Mouse (Mus musculus) intestine, postnatal 0 days (tissue): ENCODE measurements around the gene Zfp414. TPM values are rescaled to one million over a fixed set of nuclear protein-coding genes. Genes with fewer than 3 reads are reported as not detected.
A peak's percentile ranks its signal among the peaks of the same experiment; 100 is the strongest.

Source experiments
- ATAC-seq: fragments of 200-750 bp; cut with Nextera tagmentation; 2 replicates; pipeline ENCODE4 v1.8.0; 2017; ENCODE audit warnings: mild to moderate bottlenecking, moderate TSS enrichment, moderate library complexity
- H3K27ac ChIP-seq: fragments of 300-500 bp; sonication (generic); 2 replicates; pipeline ENCODE4 v1.5.1; 2014; ENCODE audit warnings: mild to moderate bottlenecking, low read depth, low read length, moderate library complexity
- H3K27me3 ChIP-seq: fragments of 300-500 bp; sonication (generic); replicated peaks from 2 replicates; pipeline ENCODE4 v1.6.1; 2014; ENCODE audit warnings: low read length, mixed read lengths; ENCODE audit not compliant: control insufficient read depth, insufficient read depth
- H3K36me3 ChIP-seq: fragments of 300-500 bp; sonication (generic); 2 replicates; pipeline ENCODE4 v1.6.1; 2014; ENCODE audit warnings: mild to moderate bottlenecking, moderate library complexity; ENCODE audit not compliant: control insufficient read depth, insufficient read depth
- H3K4me1 ChIP-seq: fragments of 300-500 bp; sonication (generic); replicated peaks from 2 replicates; pipeline ENCODE4 v1.6.1; 2014; ENCODE audit warnings: antibody characterized with exemption, low read length, mixed read lengths; ENCODE audit not compliant: control insufficient read depth, insufficient read depth
- H3K4me2 ChIP-seq: fragments of 300-500 bp; sonication (generic); replicated peaks from 2 replicates; pipeline ENCODE4 v1.6.1; 2014; ENCODE audit warnings: low read depth, mild to moderate bottlenecking, moderate library complexity
- H3K4me3 ChIP-seq: fragments of 300-500 bp; sonication (generic); 2 replicates; pipeline ENCODE4 v1.5.1; 2014; ENCODE audit warnings: low read depth, low read length
- H3K9ac ChIP-seq: fragments of 300-500 bp; sonication (generic); 2 replicates; pipeline ENCODE4 v1.6.1; 2014; ENCODE audit warnings: mild to moderate bottlenecking, low read depth, low read length
- H3K9me3 ChIP-seq: fragments of 300-500 bp; sonication (generic); 2 replicates; pipeline ENCODE4 v1.6.1; 2016; ENCODE audit warnings: mixed run types; ENCODE audit not compliant: control insufficient read depth
- CTCF ChIP-seq: sonication (generic); IDR thresholded peaks from 2 replicates; pipeline ENCODE4 v1.5.1; 2016; ENCODE audit warnings: low read depth, mild to moderate bottlenecking, control low read depth, antibody characterized with exemption, moderate library complexity
- WGBS: fragments of 180-500 bp; shearing (Covaris S2); extraction: QIAGEN DNeasy Blood & Tissue Kit; methylation state at CpG from one replicate; pipeline ENCODE4 v1.1.7; 2014; 5-methylcytosine and 5-hydroxymethylcytosine counted together
- polyA plus RNA-seq: library from polyadenylated mRNA; unstranded; fragments of >200 nt; fragmentation: Nextera tagmentation; extraction: Ambion mirVana; gene quantifications from 2 replicates; pipeline ENCODE4 v1.2.1, GENCODE M21; 2015

The Zfp414 gene
- 19.0 and 19.4 TPM in 2 replicates for polyA plus RNA-seq

DNA sequence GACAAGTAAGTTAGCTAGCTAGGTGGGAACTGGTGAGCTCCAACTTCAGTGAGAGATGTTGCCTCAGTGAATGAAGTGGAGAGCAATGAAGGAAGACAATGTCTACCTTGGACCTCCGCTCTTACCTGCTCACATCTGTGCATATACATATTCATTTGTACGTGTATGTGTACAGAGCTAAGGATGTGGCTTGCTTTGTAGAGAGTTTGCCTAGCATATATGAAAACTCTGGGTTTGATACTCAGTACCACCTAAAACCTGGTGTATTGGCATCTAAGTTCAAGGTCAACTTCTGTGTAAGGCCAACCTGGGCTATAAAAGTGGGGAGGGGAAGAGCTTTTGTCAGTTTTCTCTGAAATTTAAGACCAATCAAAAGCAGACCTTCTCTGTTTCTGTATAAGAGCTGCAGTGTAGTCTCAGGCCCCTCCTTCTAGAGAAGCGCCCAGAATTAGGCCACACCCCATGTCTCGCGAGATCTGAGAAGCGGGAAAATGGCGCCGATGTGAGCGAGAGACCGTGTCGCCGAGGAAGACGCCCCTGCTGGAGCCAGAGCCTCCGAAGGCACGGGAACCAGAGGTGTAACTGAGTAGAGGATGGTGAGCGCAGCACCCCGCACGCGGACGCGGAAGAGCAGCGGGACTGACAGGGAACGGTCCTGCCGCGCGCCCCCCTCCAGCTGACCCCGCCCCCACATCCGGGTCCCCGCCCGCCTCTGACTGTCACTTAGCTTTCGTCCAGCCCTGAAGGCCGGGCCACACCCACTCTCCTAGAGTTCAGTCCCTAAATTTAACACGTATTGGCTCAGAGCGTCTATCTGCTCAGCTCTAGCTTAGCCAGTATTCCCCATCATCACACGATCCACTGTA lies at the start of gene Zfp414:
Zfp414 (plus strand) TSS at position 470 of the 866 bp plus-strand sequence.
- Histone ChIP-seq H3K36me3 (peaks cover 15% of the 10 kb centered on the region; the same call in 1 of the 2 replicates), H3K27ac (peak within 1 kb of the TSS; percentile 83), H3K4me1 (no peaks in the 10 kb centered on the region; the same call in 1 of the 2 replicates), H3K9ac (peak within 1 kb of the TSS; percentile 64), H3K9me3 (no peaks in the 10 kb centered on the region), H3K4me3 (peak within 1 kb of the TSS; percentile 58), H3K4me2 (peak within 1 kb of the TSS; percentile 65), H3K27me3 (no peaks in the 10 kb centered on the region)
- 3% methylated on average over 35 of the region's 35 CpGs for WGBS
- peak; percentile 93 for ATAC-seq
- no peak; the same call in 1 of the 2 replicates for TF ChIP-seq CTCF

DNA sequence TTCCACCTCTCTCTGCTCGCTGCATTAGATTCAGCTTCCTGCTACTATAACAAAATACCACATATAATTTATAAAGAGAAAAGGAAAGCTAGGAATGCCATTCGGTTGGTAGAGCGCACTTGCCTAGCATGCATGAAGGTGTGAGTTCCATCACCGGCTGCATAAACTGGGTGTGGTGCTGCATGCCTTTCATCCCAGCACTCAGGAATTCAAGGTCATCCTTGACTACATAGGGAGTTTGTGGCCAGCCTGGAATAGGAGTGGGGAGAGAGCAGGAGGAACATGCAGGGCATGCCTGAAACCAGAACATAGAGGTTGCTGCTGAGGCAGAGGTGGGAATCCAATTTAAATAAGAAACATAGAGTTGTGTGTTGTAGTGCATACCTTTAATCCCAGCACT lies 44.8 kb upstream of the Zfp414 start:
- Histone ChIP-seq H3K27ac (no peak overlapping the region), H3K36me3 (no peaks in the 10 kb centered on the region), H3K4me3 (no peak overlapping the region), H3K4me1 (no peaks in the 10 kb centered on the region), H3K27me3 (no peaks in the 10 kb centered on the region), H3K4me2 (no peak overlapping the region), H3K9ac (no peak overlapping the region), H3K9me3 (no peaks in the 10 kb centered on the region)
- WGBS = 70% methylated on average over 4 of the region's 4 CpGs
- ATAC-seq = no peak
- TF ChIP-seq CTCF = no peak

DNA sequence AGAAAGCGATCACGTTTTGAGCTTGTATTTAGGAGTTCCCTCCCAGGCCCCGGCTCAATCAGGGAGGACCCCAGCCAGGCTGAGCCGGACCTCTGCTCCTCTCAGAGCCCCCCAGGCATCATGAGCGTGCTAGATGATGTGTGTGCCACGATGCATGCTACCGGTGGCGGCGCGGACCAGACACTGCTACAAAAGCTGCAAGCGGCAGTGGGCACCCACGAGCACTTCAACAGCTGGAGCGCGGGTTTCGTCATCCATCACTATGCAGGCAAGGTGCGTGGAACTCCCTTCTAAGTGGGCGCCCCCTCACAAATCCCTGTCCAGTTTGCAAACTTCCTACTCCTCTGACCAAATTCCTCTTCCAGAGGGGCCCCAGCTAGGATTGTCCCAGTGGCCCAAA lies 42.9 kb upstream of the Zfp414 start:
- Histone ChIP-seq H3K4me3 (no peak overlapping the region), H3K9me3 (no peaks in the 10 kb centered on the region), H3K4me1 (no peaks in the 10 kb centered on the region), H3K4me2 (no peak overlapping the region), H3K9ac (no peak overlapping the region), H3K27me3 (no peaks in the 10 kb centered on the region), H3K27ac (no peak overlapping the region), H3K36me3 (no peaks in the 10 kb centered on the region)
- 70% methylated on average over 17 of the region's 17 CpGs for WGBS
- no peak for TF ChIP-seq CTCF
- ATAC-seq = no peak

DNA sequence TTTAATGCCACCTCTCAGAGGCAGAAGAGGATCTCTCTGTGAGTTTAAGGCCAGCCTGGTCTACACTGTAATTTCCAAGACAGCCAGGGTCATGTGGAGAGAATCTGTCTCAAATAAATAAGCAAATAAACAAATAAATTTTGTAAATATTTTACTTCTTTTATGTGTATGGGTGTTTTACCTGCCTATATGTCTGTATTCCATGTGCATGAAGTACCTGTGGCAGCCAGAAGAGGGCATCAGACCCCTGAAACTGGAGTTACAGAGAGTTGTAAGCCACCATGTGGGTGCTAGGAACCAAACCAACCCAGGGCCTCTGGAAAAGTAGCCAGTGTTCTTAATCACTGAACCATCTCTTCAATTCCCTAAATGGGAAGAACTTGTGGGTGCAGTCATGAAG lies 31.6 kb upstream of the Zfp414 start:
- Histone ChIP-seq H3K9me3 (peaks cover 3% of the 10 kb centered on the region; the same call in 1 of the 2 replicates), H3K27me3 (no peaks in the 10 kb centered on the region), H3K9ac (no peak overlapping the region), H3K4me1 (no peaks in the 10 kb centered on the region), H3K4me3 (no peak overlapping the region), H3K36me3 (no peaks in the 10 kb centered on the region), H3K27ac (no peak overlapping the region), H3K4me2 (no peak overlapping the region)
- ATAC-seq = no peak
- TF ChIP-seq CTCF = peak; percentile 40

DNA sequence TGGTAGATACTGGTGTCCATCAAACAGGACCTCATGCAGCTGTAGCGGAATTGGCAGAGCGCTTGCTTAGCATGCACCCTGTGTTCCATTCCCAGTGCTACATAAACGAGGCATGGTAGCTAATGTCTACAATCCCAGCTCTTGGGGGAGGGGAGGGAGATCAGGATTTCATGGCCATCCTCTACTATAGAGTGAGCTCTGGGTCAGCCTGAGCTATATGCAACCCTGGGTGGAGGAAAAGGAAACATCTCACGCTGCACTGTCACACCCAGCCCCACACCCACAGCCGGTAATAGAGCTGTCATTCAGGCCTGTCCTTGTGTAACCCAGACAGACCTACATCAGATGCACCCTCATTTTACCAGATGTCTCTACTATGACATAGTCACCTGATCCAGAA lies 30.4 kb upstream of the Zfp414 start:
- no peak for ATAC-seq
- WGBS = 92% methylated on average over 5 of the region's 5 CpGs

DNA sequence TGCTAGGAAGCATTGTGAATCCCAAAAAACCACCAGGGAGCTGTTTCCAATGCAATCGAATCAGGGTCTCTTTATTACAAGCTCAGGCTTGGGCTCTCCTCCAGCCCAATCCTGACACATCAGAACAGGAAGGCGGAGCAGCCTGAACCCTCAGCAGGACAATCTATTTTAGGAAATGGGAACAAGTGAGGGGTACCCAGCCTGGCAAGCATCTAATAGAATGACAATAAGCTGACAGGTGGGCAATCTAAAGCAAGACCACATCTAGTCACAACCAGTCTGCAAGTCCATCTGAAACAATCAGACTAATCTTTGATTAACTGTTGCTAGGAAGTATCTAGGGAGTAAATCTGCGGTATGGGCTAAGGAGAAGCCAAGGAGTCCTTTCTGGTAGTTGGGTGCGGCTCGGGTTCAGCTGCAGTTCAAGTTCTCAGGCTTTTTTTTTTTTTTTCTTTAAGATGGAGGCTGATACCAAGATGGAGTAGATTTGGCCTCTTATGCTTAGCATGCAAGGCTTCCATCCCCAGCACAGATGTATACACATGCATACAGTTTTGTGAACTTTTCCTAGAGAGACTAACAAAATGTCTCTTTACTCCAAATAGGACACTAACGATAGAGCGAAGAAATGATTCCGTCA lies 28.9 kb upstream of the Zfp414 start:
- no peak overlapping the region for H3K27ac ChIP-seq
- H3K27me3 ChIP-seq = no peaks in the 10 kb centered on the region
- ATAC-seq = no peak
- no peak for TF ChIP-seq CTCF
- H3K9ac ChIP-seq = no peak overlapping the region
- H3K36me3 ChIP-seq = no peaks in the 10 kb centered on the region
- H3K9me3 ChIP-seq = peaks cover 3% of the 10 kb centered on the region; the same call in 1 of the 2 replicates
- H3K4me3 ChIP-seq = no peak overlapping the region
- H3K4me2 ChIP-seq = no peak overlapping the region
- WGBS = 85% methylated on average over 8 of the region's 8 CpGs
- no peaks in the 10 kb centered on the region for H3K4me1 ChIP-seq

More for the DNA sequence above, 30.4 kb upstream of the Zfp414 start:
- TF ChIP-seq CTCF = no peak
- no peaks in the 10 kb centered on the region for H3K27me3 ChIP-seq
- H3K4me3 ChIP-seq = no peak overlapping the region
- no peak overlapping the region for H3K4me2 ChIP-seq
- no peaks in the 10 kb centered on the region for H3K4me1 ChIP-seq
- H3K9ac ChIP-seq = no peak overlapping the region
- no peaks in the 10 kb centered on the region for H3K36me3 ChIP-seq
- H3K9me3 ChIP-seq = peaks cover 3% of the 10 kb centered on the region; the same call in 1 of the 2 replicates
- no peak overlapping the region for H3K27ac ChIP-seq
